Mouse (Mus musculus) brain, embryonic 14.5 days (tissue): ENCODE measurements around the gene Zbtb9. TPM values are rescaled to one million over a fixed set of nuclear protein-coding genes. Genes with fewer than 3 reads are reported as not detected.

ENCODE experiments used
- DNase-seq: peaks from one replicate; pipeline ENCODE4 v3.0.0-alpha.2; 2011; ENCODE audit warnings: low read depth
- CTCF ChIP-seq: fragments of 200-500 bp; IDR thresholded peaks from 2 replicates; pipeline ENCODE4 v1.5.1; 2012; ENCODE audit warnings: inconsistent platforms, mild to moderate bottlenecking, moderate library complexity, borderline replicate concordance; ENCODE audit not compliant: insufficient read depth, insufficient read length; ENCODE audit errors: extremely low read depth
- POLR2A ChIP-seq: fragments of 200-500 bp; IDR thresholded peaks from 2 replicates; pipeline ENCODE4 v1.6.1; 2012; ENCODE audit warnings: mild to moderate bottlenecking, inconsistent platforms, borderline replicate concordance; ENCODE audit not compliant: poor library complexity, insufficient read depth, insufficient read length, severe bottlenecking; ENCODE audit errors: extremely low read depth
- polyA plus RNA-seq: library from polyadenylated mRNA; depleted of rRNA; stranded (reverse); fragments of >200 nt; gene quantifications from 2 replicates; pipeline ENCODE4 v1.2.3, GENCODE M21; 2012

Zbtb9 gene
- polyA plus RNA-seq, 1 experiment = 22.9 TPM

GRCm38 (mm10) chr17:26994410-26994809 is 21.4 kb downstream of the Zbtb9 start:
- peak; percentile 38 for DNase-seq
- TF ChIP-seq CTCF (no peak), POLR2A (no peak)

GRCm38 (mm10) chr17:26995006-26995405 is 22.0 kb downstream of the Zbtb9 start:
- no peak for TF ChIP-seq CTCF
- TF ChIP-seq POLR2A = no peak
- DNase-seq = no peak

- TF ChIP-seq CTCF = no peak
- TF ChIP-seq POLR2A = no peak
- no peak for DNase-seq
These were observed 22.6 kb downstream of the Zbtb9 start for GRCm38 (mm10) chr17:26995562-26995961.

GRCm38 (mm10) chr17:26997661-26998060 is 24.7 kb downstream of the Zbtb9 start:
- DNase-seq = no peak
- TF ChIP-seq CTCF = no peak
- no peak for TF ChIP-seq POLR2A

- DNase-seq = no peak
- no peak for TF ChIP-seq CTCF
These were observed 25.3 kb downstream of the Zbtb9 start for GRCm38 (mm10) chr17:26998283-26998682.

- DNase-seq = peak; percentile 15
- TF ChIP-seq CTCF (no peak), POLR2A (no peak)
These were observed 27.0 kb downstream of the Zbtb9 start for GRCm38 (mm10) chr17:26999996-27000395.

GRCm38 (mm10) chr17:27001151-27001550 is 28.2 kb downstream of the Zbtb9 start:
- DNase-seq = no peak
- peak; percentile 10; the same call in 1 of the 2 replicates for TF ChIP-seq CTCF
- TF ChIP-seq POLR2A = no peak

- no peak for DNase-seq
- TF ChIP-seq CTCF = peak; percentile 63; the same call in 1 of the 2 replicates
- TF ChIP-seq POLR2A = no peak
These were observed 28.9 kb downstream of the Zbtb9 start for GRCm38 (mm10) chr17:27001889-27002288.

GRCm38 (mm10) chr17:27004431-27004830 is 31.5 kb downstream of the Zbtb9 start:
- TF ChIP-seq CTCF (peak; percentile 70), POLR2A (no peak)
- peak; percentile 17 for DNase-seq

GRCm38 (mm10) chr17:27004903-27005485 is 32.0 kb downstream of the Zbtb9 start:
- no peak for DNase-seq
- TF ChIP-seq POLR2A (no peak), CTCF (no peak)

- no peak for TF ChIP-seq CTCF
- TF ChIP-seq POLR2A = no peak
- DNase-seq = no peak
These were observed 32.7 kb downstream of the Zbtb9 start for GRCm38 (mm10) chr17:27005644-27006043.

- no peak for DNase-seq
- TF ChIP-seq POLR2A (no peak), CTCF (no peak)
These were observed 35.3 kb downstream of the Zbtb9 start for GRCm38 (mm10) chr17:27008277-27008676.
